Mouse (Mus musculus): ENCODE data around the gene Pzp. TPM values are rescaled to one million over a fixed set of nuclear protein-coding genes. Genes with fewer than 3 reads are reported as not detected.

Pzp gene
- polyA plus RNA-seq (2021; fragmentation: Nextera tagmentation), result not detected in 2 replicates
- long read RNA-seq, experiment 1, partial matches to known transcripts, result 0 of 1 reads
- long read RNA-seq, experiment 1, other reads (novel, unspliced or antisense), result 1 of 1 reads
- long read RNA-seq, experiment 2, result 0 reads

GRCm38 (mm10) chr6:128526601-128527000, at the start of gene Pzp:
Pzp (minus strand) TSS chr6:128526720.

DNA sequence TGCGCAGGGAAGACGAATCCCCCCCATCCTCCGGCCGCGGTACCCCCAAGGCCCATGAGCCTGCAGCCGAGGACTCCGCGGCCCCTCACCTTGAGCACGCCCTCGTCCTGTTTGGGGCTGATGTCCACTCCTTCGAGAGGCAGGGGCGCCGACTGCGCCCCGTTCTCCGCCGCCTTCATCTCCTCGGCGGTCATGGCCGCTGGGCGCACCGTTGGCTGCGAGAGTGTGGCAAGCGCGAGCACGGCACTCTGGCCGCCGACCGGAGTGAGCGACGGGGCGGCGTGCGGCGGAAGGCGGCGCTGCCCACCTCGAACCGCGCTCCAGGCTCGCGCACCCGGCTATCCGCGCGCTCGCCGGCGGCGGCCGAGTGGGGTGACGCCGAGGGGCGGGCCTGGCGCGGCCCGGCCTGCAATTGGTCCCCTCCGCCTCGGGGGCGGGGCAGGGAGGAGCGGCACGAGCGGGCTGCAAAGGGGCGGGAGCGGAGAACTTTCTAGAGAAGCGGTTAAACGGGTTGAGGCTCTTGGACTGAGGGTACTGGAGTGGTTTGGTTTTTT, 88.1 kb downstream of the Pzp start, which contains the start of gene Fkbp4:
Gene Fkbp4 (minus strand): TSS at position 361 of the 554 bp plus-strand sequence.

Other genes starting within 250 kb of the Pzp start
- 0.19 TPM in 1 of 2 replicates, not detected in the other for gene Tead4, start 225.9 kb downstream of the Pzp start, polyA plus RNA-seq (2021; fragmentation: Nextera tagmentation)
- gene Tulp3, start 170.9 kb downstream of the Pzp start, polyA plus RNA-seq (2021; fragmentation: Nextera tagmentation), result 3.0 and 3.3 TPM in 2 replicates
- 17.3 and 17.8 TPM in 2 replicates for gene Rhno1, start 163.8 kb downstream of the Pzp start, polyA plus RNA-seq (2021; fragmentation: Nextera tagmentation)
- 0.25 and 0.28 TPM in 2 replicates for gene Foxm1, start 163.8 kb downstream of the Pzp start, polyA plus RNA-seq (2021; fragmentation: Nextera tagmentation)
- 2.2 and 2.3 TPM in 2 replicates for gene Tex52, start 151.3 kb downstream of the Pzp start, polyA plus RNA-seq (2021; fragmentation: Nextera tagmentation)
- gene Gm44596, start 151.2 kb downstream of the Pzp start, polyA plus RNA-seq (2021; fragmentation: Nextera tagmentation), result not detected in 2 replicates
- 12.0 and 12.7 TPM in 2 replicates for gene Nrip2, start 127.4 kb downstream of the Pzp start, polyA plus RNA-seq (2021; fragmentation: Nextera tagmentation)
- gene Itfg2, start 101.8 kb downstream of the Pzp start, polyA plus RNA-seq (2021; fragmentation: Nextera tagmentation), result 12.3 and 13.9 TPM in 2 replicates
- gene Fkbp4, start 88.0 kb downstream of the Pzp start, polyA plus RNA-seq (2021; fragmentation: Nextera tagmentation), result 90.8 and 93.8 TPM in 2 replicates
- gene A2ml1, start 54.9 kb upstream of the Pzp start, polyA plus RNA-seq (2021; fragmentation: Nextera tagmentation), result 42.6 and 55.8 TPM in 2 replicates
- gene Klrb1a, start 96.8 kb upstream of the Pzp start, polyA plus RNA-seq (2021; fragmentation: Nextera tagmentation), result not detected in 2 replicates
- not detected in 2 replicates for gene Clec2h, start 135.7 kb upstream of the Pzp start, polyA plus RNA-seq (2021; fragmentation: Nextera tagmentation)
- gene Klrb1, start 196.3 kb upstream of the Pzp start, polyA plus RNA-seq (2021; fragmentation: Nextera tagmentation), result not detected in 2 replicates